Mouse (Mus musculus) heart, embryonic 16.5 days (tissue): ENCODE results near the gene Zscan21. TPM values are rescaled to one million over a fixed set of nuclear protein-coding genes. Genes with fewer than 3 reads are reported as not detected.
"Not testable (repeated sequence)": the region's sequence is repeated elsewhere in the genome, so short reads cannot be mapped to it uniquely, and the experiment has no call there.

ENCODE experiments used
- ATAC-seq: fragments of 200-750 bp; cut with Nextera tagmentation; replicated peaks from 2 replicates; pipeline ENCODE4 v1.8.0; 2017; ENCODE audit warnings: moderate number of reproducible peaks; ENCODE audit not compliant: insufficient read depth, low FRiP score; ENCODE audit errors: extremely low read depth
- H3K27ac ChIP-seq: fragments of 300-500 bp; sonication (generic); 2 replicates; pipeline ENCODE4 v1.5.1; 2014; ENCODE audit warnings: mild to moderate bottlenecking, low read length, control low read depth, moderate library complexity
- H3K27me3 ChIP-seq: fragments of 300-500 bp; sonication (generic); 2 replicates; pipeline ENCODE4 v1.6.1; 2014; ENCODE audit warnings: low read length, mixed read lengths; ENCODE audit not compliant: control insufficient read depth, insufficient read depth
- H3K36me3 ChIP-seq: fragments of 300-500 bp; sonication (generic); 2 replicates; pipeline ENCODE4 v1.6.1; 2014; ENCODE audit not compliant: control insufficient read depth, insufficient read depth
- H3K4me1 ChIP-seq: fragments of 300-500 bp; sonication (generic); 2 replicates; pipeline ENCODE4 v1.6.1; 2014; ENCODE audit warnings: low read length, mixed read lengths; ENCODE audit not compliant: control insufficient read depth, insufficient read depth
- H3K4me2 ChIP-seq: fragments of 300-500 bp; sonication (generic); 2 replicates; pipeline ENCODE4 v1.6.1; 2014; ENCODE audit warnings: low read depth, mild to moderate bottlenecking, control low read depth, low read length
- H3K4me3 ChIP-seq: fragments of 300-500 bp; sonication (generic); 2 replicates; pipeline ENCODE4 v1.5.1; 2014; ENCODE audit warnings: mild to moderate bottlenecking, control low read depth, low read length
- H3K9ac ChIP-seq: fragments of 300-500 bp; sonication (generic); 2 replicates; pipeline ENCODE4 v1.6.1; 2014; ENCODE audit warnings: low read length, control low read depth
- H3K9me3 ChIP-seq: fragments of 300-500 bp; sonication (generic); replicated peaks from 2 replicates; pipeline ENCODE4 v1.6.1; 2016; ENCODE audit warnings: low read length; ENCODE audit not compliant: control insufficient read depth
- WGBS: fragments of 180-500 bp; shearing (Covaris S2); extraction: QIAGEN DNeasy Blood & Tissue Kit; methylation state at CpG from one replicate; pipeline ENCODE4 v1.1.7; 2014; 5-methylcytosine and 5-hydroxymethylcytosine counted together
- polyA plus RNA-seq: library from polyadenylated mRNA; unstranded; fragments of >200 nt; fragmentation: Nextera tagmentation; extraction: Ambion mirVana; gene quantifications from 2 replicates; pipeline ENCODE4 v1.2.1, GENCODE M21; 2015

The Zscan21 gene
- polyA plus RNA-seq, 1 experiment from 2014 or later = 37.6 TPM

- H3K4me2 ChIP-seq = no peak overlapping the region
- H3K27ac ChIP-seq = no peak overlapping the region
- no peaks in the 10 kb centered on the region for H3K9me3 ChIP-seq
- peaks cover 39% of the 10 kb centered on the region for H3K36me3 ChIP-seq
- no peaks in the 10 kb centered on the region for H3K27me3 ChIP-seq
- no peak overlapping the region for H3K9ac ChIP-seq
- no peak overlapping the region for H3K4me3 ChIP-seq
- 71% methylated on average over 2 of the region's 2 CpGs for WGBS
- H3K4me1 ChIP-seq = no peaks in the 10 kb centered on the region
- ATAC-seq = no peak
Observed at GRCm38 (mm10) chr5:138104976-138105375, 11.7 kb upstream of the Zscan21 start.

- Histone ChIP-seq H3K27me3 (no peaks in the 10 kb centered on the region), H3K36me3 (peaks cover 19% of the 10 kb centered on the region), H3K4me2 (no peak overlapping the region), H3K4me3 (no peak overlapping the region), H3K27ac (no peak overlapping the region), H3K9me3 (no peaks in the 10 kb centered on the region), H3K4me1 (no peaks in the 10 kb centered on the region), H3K9ac (no peak overlapping the region)
- 66% methylated on average over 3 of the region's 3 CpGs for WGBS
- no peak for ATAC-seq
Observed at GRCm38 (mm10) chr5:138107130-138107529, 9.6 kb upstream of the Zscan21 start.

GRCm38 (mm10) chr5:138109847-138110396 is 6.8 kb upstream of the Zscan21 start:
- not testable (repeated sequence) for ATAC-seq, H3K9ac ChIP-seq, H3K4me3 ChIP-seq, H3K4me1 ChIP-seq, H3K9me3 ChIP-seq, H3K27ac ChIP-seq, H3K27me3 ChIP-seq, H3K36me3 ChIP-seq, H3K4me2 ChIP-seq
- WGBS = 54% methylated on average over 4 of the region's 4 CpGs

- no peaks in the 10 kb centered on the region for H3K9me3 ChIP-seq
- H3K27ac ChIP-seq = peak overlapping the region; percentile 91
- 0 out of 2 replicates have a peak, but pooled peaks have one; percentile 30 for ATAC-seq
- WGBS = 5% methylated on average over 16 of the region's 16 CpGs
- H3K4me3 ChIP-seq = peak overlapping the region; percentile 63
- no peaks in the 10 kb centered on the region; the same call in 1 of the 2 replicates for H3K36me3 ChIP-seq
- H3K4me1 ChIP-seq = peaks cover 12% of the 10 kb centered on the region
- peak overlapping the region; percentile 80 for H3K9ac ChIP-seq
- peak overlapping the region; percentile 79 for H3K4me2 ChIP-seq
- H3K27me3 ChIP-seq = no peaks in the 10 kb centered on the region
Observed at GRCm38 (mm10) chr5:138117199-138118015, 704 bp downstream of the Zscan21 start.

GRCm38 (mm10) chr5:138118041-138118440 is 1.3 kb downstream of the Zscan21 start:
- no peaks in the 10 kb centered on the region for H3K27me3 ChIP-seq
- no peaks in the 10 kb centered on the region; the same call in 1 of the 2 replicates for H3K36me3 ChIP-seq
- no peak for ATAC-seq
- H3K9me3 ChIP-seq = no peaks in the 10 kb centered on the region
- peak overlapping the region; percentile 80 for H3K9ac ChIP-seq
- H3K4me2 ChIP-seq = peak overlapping the region; percentile 79
- peaks cover 12% of the 10 kb centered on the region for H3K4me1 ChIP-seq
- H3K4me3 ChIP-seq = peak overlapping the region; percentile 63
- WGBS = 65% methylated on average over 3 of the region's 3 CpGs
- H3K27ac ChIP-seq = peak overlapping the region; percentile 91

GRCm38 (mm10) chr5:138132425-138133064 is 15.8 kb downstream of the Zscan21 start:
- Histone ChIP-seq H3K4me1 (no peaks in the 10 kb centered on the region), H3K36me3 (peaks cover 52% of the 10 kb centered on the region), H3K27me3 (no peaks in the 10 kb centered on the region), H3K4me3 (no peak overlapping the region), H3K9ac (no peak overlapping the region), H3K9me3 (no peaks in the 10 kb centered on the region), H3K4me2 (no peak overlapping the region), H3K27ac (no peak overlapping the region)
- 83% methylated on average over 5 of the region's 5 CpGs for WGBS
- no peak for ATAC-seq

GRCm38 (mm10) chr5:138137257-138137656 is 20.6 kb downstream of the Zscan21 start:
- Histone ChIP-seq H3K27ac (no peak overlapping the region), H3K4me1 (no peaks in the 10 kb centered on the region), H3K4me3 (no peak overlapping the region), H3K9ac (no peak overlapping the region), H3K27me3 (no peaks in the 10 kb centered on the region), H3K9me3 (no peaks in the 10 kb centered on the region), H3K4me2 (no peak overlapping the region), H3K36me3 (peaks cover 25% of the 10 kb centered on the region)
- ATAC-seq = 0 out of 2 replicates have a peak, but pooled peaks have one; percentile 28
- 55% methylated on average over 4 of the region's 4 CpGs for WGBS

- no peak overlapping the region for H3K4me2 ChIP-seq
- no peaks in the 10 kb centered on the region for H3K4me1 ChIP-seq
- no peak overlapping the region for H3K27ac ChIP-seq
- 60% methylated on average over 8 of the region's 8 CpGs for WGBS
- H3K36me3 ChIP-seq = peaks cover 25% of the 10 kb centered on the region
- H3K27me3 ChIP-seq = no peaks in the 10 kb centered on the region
- H3K9me3 ChIP-seq = no peaks in the 10 kb centered on the region
- ATAC-seq = peak; percentile 32
- no peak overlapping the region for H3K4me3 ChIP-seq
- H3K9ac ChIP-seq = no peak overlapping the region
Observed at GRCm38 (mm10) chr5:138137935-138138549, 21.3 kb downstream of the Zscan21 start.
